Mouse (Mus musculus) gastrocnemius, postnatal 14 days (tissue): ENCODE measurements around the gene Grk6. TPM values are rescaled to one million over a fixed set of nuclear protein-coding genes. Genes with fewer than 3 reads are reported as not detected.
A peak's percentile ranks its signal among the peaks of the same experiment; 100 is the strongest.

ENCODE experiments used
- DNase-seq: peaks from one replicate; pipeline ENCODE4 v3.0.0; 2021; ENCODE audit warnings: mixed read lengths
- intact Hi-C: fragments of 180-260 bp; cut with DNase I; formaldehyde crosslinking; loops from one replicate; pipeline ENCODE4 v1.15.1; 2025; ENCODE audit warnings: low total_unique reads
- microRNA-seq, 2 experiments: library from miRNA; unstranded; fragments of <30 nt; microRNA quantifications; one replicate each; pipeline ENCODE4 v1.2.0; 2021
- total RNA-seq, 2 experiments: library from RNA; stranded (reverse); gene quantifications; 2 replicates each; pipeline ENCODE4 v1.2.3; 2021

The Grk6 gene
- total RNA-seq, 2 experiments from 2014 or later = 12.1 to 12.6 TPM

DNA sequence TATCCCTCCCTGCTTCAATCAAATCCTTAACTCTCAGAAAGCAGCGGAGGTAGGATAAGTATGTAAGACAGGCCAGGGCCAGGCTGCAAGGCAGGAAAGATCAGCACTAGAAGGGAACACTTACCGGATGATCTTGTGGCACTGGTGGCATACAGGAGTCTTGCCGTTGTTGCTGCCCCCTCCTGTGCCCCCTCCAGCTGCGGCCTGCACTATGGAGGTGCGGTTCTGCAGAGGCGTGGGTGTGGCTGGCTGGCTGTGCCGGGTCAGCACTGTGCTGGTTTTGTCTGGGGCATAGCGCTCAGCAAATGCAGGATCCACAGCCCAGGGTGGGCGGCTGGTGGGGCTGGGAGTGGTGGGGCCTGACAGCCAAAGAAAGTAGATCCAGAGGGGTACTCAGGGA lies 60.9 kb downstream of the Grk6 start:
- no peak for DNase-seq
- intact Hi-C loops = no loop called here

DNA sequence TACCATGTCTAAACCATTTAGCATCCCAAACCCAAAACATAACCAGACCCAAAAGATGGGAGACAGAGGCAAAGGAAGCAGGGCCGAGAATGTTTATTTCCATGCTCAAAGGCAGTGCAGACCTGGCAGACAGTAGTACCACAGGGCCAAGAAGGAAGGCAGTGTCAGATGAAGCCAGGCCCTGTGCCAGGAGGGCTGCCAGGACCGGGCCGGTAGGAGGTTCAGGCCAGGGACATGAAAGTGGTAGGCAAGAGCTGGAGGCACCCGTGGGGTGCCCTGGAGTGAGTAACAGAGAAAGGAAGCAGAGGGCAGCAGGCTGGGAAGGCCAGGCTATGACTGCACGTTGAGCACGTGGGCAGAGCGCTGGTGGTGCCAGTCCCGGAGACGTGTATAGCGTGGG lies 61.8 kb downstream of the Grk6 start:
- intact Hi-C loops = no loop called here
- DNase-seq = peak; percentile 76

DNA sequence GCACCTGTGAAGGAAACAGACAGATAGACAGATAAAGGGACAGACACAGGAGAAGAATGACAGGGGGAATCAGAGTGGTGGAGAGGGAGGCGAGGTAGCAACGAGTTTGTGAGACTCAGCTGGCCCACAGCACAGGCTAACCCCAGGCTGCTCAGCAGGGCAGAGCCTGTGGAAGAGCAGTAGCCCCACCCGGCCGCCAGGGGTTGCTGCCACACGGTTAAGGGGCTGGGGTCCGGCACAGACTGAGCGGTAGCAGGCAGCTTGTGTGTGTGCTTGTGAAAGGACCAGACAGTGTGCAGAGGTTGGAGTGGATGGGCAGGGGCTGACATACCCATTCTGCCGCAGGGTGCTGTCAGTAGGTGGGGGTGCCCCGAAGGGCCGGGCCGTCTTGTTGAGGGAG lies 63.0 kb downstream of the Grk6 start:
- intact Hi-C loops = no loop called here
- DNase-seq = no peak

DNA sequence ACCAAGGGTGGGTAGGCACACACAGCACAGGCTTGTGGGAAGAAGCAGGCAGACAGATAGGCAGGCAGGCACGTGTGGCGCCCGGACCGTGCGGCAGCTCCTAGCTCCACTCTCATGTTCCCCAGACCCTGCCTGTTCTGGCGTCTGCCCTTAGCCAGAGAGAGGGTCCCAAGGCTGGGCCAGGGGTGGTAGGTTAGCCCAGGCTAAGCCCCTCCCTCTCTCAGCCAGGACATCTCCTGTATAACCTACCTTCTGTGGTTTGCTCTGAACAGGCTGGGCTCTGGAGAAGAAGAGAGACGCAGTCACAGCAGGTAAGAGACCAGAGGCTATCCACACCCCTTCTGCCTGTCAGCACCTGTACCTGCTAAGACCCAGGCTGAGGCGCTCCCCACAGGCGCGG lies 63.7 kb downstream of the Grk6 start:
- no peak for DNase-seq

GRCm38 (mm10) chr13:55510332-55510667 lies 65.4 kb downstream of the Grk6 start:
- intact Hi-C loops = loop anchor here (5.0 kb wide), 1 partner anchor 33 kb away; no protein-coding TSS in a partner anchor
- no peak for DNase-seq

More for the DNA sequence above, 63.7 kb downstream of the Grk6 start:
- intact Hi-C loops = no loop called here

Small RNA genes within 50 kb of the gene (microRNA-seq; reads per million reads assigned to microRNA genes)
- gene Mir6943 (0 to 0.64 reads per million in 2 experiments), gene Mir6944 (21.1 to 27.4 reads per million in 2 experiments), gene Mir6945 (8.3 to 8.5 reads per million in 2 experiments)

Other genes with a start within 250 kb of the Grk6 start
- 10 to 100 TPM; 55.6 to 59.2 TPM for gene Nsd1, start 235.3 kb upstream of the Grk6 start, total RNA-seq
- 10 to 100 TPM; 48.0 to 59.0 TPM for gene Prelid1, start 124.6 kb upstream of the Grk6 start, total RNA-seq
- 10 to 100 TPM; 31.1 to 31.7 TPM for gene Rab24, start 123.1 kb upstream of the Grk6 start, total RNA-seq
- 1 to 10 TPM; 3.0 to 3.4 TPM for gene Mxd3, start 115.2 kb upstream of the Grk6 start, total RNA-seq
- 10 to 100 TPM; 32.2 to 34.6 TPM for gene Lman2, start 82.3 kb upstream of the Grk6 start, total RNA-seq
- gene Rgs14, start 75.3 kb upstream of the Grk6 start, total RNA-seq = under 1 TPM; 0.22 to 0.29 TPM
- gene Slc34a1, start 46.9 kb upstream of the Grk6 start, total RNA-seq = not detected
- not detected for gene Pfn3, start 29.8 kb upstream of the Grk6 start, total RNA-seq
- not detected for gene F12, start 18.3 kb upstream of the Grk6 start, total RNA-seq
- 1 to 10 TPM; 1.0 to 1.6 TPM for gene Prr7, start 19.2 kb downstream of the Grk6 start, total RNA-seq
- 10 to 100 TPM; 31.3 to 37.5 TPM for gene Dbn1, start 43.0 kb downstream of the Grk6 start, total RNA-seq
- gene Pdlim7, start 68.6 kb downstream of the Grk6 start, total RNA-seq = 100 to 1,000 TPM; 588 to 612 TPM
- 1 to 10 TPM in 1 of 2 experiments, under 1 TPM in 1; 0.82 to 1.6 TPM for gene Dok3, start 84.2 kb downstream of the Grk6 start, total RNA-seq
- gene Ddx41, start 91.6 kb downstream of the Grk6 start, total RNA-seq = 1 to 10 TPM; 8.8 to 9.5 TPM
- gene Fam193b, start 126.0 kb downstream of the Grk6 start, total RNA-seq = 10 to 100 TPM; 12.8 to 15.4 TPM
- gene Tmed9, start 128.7 kb downstream of the Grk6 start, total RNA-seq = 100 to 1,000 TPM; 139 to 149 TPM
- gene B4galt7, start 154.8 kb downstream of the Grk6 start, total RNA-seq = 1 to 10 TPM; 6.2 to 7.3 TPM
- 10 to 100 TPM; 10.1 to 11.1 TPM for gene Caml, start 177.9 kb downstream of the Grk6 start, total RNA-seq
- gene Ddx46, start 190.0 kb downstream of the Grk6 start, total RNA-seq = 10 to 100 TPM; 19.7 to 21.2 TPM
- gene B230219D22Rik, start 248.1 kb downstream of the Grk6 start, total RNA-seq = 10 to 100 TPM; 30.9 to 32.9 TPM